Mouse (Mus musculus): ENCODE measurements around the gene 1810024B03Rik. TPM values are rescaled to one million over a fixed set of nuclear protein-coding genes. Genes with fewer than 3 reads are reported as not detected.
A peak's percentile ranks its signal among the peaks of the same experiment; 100 is the strongest.
"Not testable (repeated sequence)": the region's sequence is repeated elsewhere in the genome, so short reads cannot be mapped to it uniquely, and the experiment has no call there.

The 1810024B03Rik gene
- 1.1 to 3.4 TPM (median 2.5 TPM) in 3 replicates for total RNA-seq (2017)

DNA sequence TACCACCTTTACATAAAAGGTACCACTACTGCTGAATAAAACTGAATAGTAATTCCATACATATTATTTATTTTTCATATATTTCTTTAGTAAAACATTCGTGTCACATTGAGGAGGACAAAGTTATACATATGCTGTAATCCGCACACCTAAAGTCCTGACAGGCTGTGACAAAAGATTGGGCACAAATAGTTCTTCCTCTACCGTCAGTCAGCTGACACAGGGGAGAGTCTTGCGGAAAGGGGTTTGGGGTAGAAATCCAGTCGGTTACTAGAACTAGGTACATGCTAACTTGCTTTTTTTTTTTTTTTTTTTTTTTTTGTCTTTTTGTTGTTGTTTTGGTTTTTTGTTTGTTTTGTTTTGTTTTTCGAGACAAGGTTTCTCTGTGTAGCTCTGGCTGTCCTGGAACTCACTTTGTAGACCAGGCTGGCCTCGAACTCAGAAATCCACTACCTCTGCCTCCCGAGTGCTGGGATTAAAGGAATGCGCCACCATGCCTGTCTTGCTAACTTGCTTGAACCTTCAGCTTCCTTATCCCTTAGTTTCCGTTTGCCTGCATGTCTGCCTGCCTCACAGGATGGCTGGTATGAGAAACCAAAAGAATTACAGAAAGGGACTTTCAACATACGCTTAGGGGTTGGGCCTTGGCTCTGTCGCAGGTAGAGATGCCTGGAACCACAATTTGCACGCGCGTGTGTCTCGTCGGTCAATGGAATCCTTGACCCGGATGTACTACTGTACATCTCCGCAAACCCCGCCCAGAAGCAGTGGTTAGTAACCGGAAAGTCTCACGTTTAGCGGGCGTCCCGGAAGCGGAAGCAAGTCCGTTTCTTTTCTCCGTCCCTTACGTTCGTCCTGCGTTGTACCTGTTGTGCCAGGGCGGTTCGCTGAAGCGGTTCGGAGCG lies at the start of gene 1810024B03Rik, which contains the start of gene Snrnp200:
1810024B03Rik (minus strand) TSS at position 734 of the 905 bp plus-strand sequence.
Snrnp200 (plus strand) TSS at position 840 of the 905 bp plus-strand sequence.
- ATAC-seq (replicated peaks; ENCODE audit: insufficient number of reproducible peaks, low FRiP score, low TSS enrichment, poor library complexity, severe bottlenecking), result peak; percentile 99

DNA sequence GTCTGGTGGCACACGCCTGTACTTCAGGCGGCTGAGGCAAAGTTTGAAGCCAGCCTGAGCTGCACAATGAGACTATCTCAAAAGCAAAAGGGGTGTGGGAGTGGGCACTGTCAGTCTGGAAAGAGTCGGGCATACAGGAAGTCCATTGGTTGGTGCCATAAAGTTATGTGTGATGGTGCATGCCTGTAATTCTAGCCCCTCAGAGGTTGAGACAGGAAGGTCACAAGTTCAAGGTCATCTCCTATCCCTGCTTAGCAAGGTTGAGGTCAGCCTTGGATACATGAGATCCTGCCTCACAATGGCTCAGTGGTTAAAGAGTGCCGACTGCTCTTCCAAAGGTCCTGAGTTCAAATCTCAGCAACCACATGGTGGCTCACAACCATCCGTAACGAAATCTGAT lies 47.2 kb upstream of the 1810024B03Rik start:
- ATAC-seq (replicated peaks; ENCODE audit: insufficient number of reproducible peaks, low FRiP score, low TSS enrichment, poor library complexity, severe bottlenecking), result no peak

DNA sequence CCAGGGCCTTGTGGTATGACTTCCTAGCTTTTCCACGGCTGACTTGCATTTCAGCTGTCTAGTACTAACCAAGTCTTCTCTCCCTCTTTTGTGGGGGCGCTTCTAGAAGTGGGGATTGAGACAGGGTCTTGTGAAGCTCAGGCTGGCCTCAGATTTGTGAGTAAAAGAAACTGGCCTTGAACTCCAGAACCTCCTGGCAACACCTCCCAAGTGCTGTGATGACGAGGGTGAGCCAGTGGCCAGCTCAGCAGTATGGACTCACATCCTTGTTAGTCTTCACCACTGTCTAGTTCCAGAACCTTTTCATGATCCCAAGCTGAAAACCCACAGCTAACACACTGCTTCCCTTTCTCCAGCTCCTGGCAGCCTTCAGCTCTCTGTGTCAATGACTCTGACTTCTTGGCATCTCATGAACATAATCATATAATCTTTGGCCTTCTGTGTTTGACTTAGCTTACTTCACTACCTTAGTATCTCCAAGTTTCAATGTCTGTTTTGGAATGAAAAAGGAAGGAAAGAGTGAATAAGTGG lies 46.6 kb upstream of the 1810024B03Rik start:
- ATAC-seq (replicated peaks; ENCODE audit: insufficient number of reproducible peaks, low FRiP score, low TSS enrichment, poor library complexity, severe bottlenecking), result no peak

DNA sequence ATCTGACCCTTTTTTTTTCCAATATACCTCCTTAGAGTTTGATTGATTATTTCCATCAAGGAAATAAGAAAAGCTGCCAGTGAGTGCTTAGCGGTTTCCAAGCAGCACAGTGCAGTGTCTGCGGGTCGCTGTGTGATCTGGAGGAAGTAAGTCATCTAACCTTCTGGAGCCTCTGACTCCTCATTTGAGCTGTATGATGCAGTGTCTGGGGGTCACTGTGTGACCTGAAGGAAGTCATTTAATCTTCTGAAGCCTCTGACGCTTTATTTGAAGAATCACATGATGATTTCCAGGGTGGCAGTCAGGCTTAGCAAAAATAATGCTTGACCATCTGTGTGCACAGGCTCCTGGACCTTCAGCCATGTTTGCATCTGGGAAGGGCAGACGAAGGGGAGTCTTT lies 44.7 kb upstream of the 1810024B03Rik start:
- no peak for ATAC-seq (replicated peaks; ENCODE audit: insufficient number of reproducible peaks, low FRiP score, low TSS enrichment, poor library complexity, severe bottlenecking)

DNA sequence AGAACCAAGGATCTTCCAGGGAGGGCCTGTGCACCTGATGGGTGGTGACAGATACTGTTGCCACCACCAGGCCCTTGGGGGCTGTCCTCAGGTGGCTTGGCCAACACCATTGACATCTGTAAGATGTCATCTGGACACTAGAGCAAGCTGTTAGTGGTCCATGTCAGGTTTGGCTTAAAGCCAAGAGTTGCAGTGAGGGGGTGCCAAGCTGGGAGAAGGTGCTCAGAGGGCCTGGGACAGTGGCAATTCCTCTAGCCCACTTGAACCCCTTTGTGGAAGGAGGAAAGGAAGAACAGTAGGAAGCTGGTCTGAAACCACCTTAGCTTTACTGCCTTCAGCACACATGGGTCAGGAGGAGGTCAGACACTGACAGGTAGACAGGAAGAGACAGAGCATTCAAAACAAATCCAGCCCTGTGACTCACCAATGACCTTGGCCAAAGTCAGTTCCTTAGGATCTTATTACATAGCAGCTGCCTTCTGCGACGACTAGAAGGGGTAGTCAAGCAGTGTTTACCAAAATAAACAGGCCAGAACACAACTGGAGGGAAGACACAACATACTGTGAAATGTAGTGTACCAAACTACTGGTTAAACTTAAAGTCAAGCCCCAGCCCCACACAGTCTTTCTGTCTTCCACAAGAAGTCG lies 43.9 kb upstream of the 1810024B03Rik start:
- no peak for ATAC-seq (replicated peaks; ENCODE audit: insufficient number of reproducible peaks, low FRiP score, low TSS enrichment, poor library complexity, severe bottlenecking)

DNA sequence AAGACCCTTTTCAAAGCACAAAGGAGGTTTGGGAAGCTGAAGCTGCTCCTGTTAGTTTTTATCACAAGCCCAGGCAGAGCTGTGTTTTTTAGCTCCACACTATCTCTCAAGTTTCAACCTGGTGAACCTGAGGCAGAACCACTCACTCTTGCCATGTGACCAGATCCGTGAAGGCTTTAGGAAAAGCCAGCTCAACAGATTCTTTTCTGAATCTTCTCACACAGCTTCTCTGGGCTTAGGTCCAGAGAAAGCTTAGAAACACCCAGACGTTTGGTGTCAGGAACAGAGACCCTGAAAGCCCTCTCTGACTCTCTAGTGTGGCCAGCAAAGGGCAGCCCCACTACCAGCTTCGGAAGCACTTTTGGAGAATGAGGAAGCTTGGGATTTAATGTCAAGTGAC lies 43.4 kb upstream of the 1810024B03Rik start:
- ATAC-seq (replicated peaks; ENCODE audit: insufficient number of reproducible peaks, low FRiP score, low TSS enrichment, poor library complexity, severe bottlenecking), result no peak

DNA sequence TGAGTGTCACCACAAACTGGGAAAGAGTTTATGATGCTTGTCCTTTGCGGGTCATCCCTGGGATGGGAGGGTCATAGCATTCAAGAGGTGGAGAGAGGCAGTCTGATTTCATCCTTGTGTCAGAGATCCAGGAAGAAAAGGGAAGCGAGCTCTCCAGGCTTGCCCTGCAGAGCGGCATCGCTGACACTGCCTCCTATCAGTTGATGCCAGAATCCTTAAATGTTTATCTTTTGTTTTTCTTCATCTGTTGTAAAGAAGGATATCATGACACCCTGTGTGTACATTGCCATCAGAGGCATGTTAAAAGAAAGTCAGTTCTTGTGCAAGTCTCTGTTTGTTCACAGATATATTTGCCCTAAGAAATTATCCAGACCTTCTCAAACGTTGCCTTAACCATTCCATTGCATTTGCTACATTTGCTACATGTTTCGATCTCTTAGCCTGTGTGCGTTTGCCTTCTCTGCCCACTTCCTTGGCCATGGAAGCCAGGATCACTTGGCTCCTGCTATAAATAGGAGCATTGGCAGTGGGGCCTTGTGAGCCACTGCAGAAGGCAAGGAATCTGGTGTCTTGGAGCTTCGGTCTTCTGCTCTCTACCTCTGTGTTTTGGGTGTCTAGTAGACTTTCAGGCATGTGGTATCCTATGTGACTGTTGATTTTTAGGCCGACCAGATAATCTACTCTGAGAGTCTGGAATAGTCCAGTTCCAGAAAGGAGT lies 42.4 kb upstream of the 1810024B03Rik start:
- ATAC-seq (replicated peaks; ENCODE audit: insufficient number of reproducible peaks, low FRiP score, low TSS enrichment, poor library complexity, severe bottlenecking), result no peak

DNA sequence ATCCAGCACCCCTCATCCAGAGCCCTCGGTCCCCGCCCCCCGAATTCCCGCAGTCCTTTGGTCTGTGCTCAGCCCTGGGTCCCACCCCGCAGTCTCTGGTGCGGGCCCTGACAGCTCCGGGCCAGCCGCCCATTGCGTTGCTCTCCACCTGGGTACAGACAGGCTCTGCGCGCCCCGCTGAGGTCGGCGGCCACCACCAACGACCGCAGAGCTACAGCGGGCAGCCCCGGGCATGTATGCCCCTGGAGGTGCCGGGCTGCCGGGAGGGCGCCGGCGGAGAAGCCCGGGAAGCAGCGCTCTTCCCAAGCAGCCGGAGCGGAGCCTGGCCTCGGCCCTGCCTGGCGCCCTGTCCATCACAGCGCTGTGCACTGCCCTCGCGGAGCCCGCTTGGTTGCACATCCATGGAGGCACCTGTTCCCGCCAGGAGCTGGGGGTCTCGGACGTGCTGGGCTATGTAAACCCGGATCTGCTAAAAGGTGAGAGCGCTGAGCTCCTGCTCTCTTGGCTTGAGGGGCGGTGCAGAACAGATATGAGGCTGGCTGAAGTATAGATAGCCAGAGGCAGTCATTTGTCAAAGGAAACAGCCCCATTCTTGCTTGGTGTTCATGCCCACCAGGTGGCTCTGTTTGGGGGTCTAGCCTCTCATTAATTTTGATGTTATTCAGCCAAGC lies 40.4 kb upstream of the 1810024B03Rik start:
- ATAC-seq (replicated peaks; ENCODE audit: insufficient number of reproducible peaks, low FRiP score, low TSS enrichment, poor library complexity, severe bottlenecking), result no peak

DNA sequence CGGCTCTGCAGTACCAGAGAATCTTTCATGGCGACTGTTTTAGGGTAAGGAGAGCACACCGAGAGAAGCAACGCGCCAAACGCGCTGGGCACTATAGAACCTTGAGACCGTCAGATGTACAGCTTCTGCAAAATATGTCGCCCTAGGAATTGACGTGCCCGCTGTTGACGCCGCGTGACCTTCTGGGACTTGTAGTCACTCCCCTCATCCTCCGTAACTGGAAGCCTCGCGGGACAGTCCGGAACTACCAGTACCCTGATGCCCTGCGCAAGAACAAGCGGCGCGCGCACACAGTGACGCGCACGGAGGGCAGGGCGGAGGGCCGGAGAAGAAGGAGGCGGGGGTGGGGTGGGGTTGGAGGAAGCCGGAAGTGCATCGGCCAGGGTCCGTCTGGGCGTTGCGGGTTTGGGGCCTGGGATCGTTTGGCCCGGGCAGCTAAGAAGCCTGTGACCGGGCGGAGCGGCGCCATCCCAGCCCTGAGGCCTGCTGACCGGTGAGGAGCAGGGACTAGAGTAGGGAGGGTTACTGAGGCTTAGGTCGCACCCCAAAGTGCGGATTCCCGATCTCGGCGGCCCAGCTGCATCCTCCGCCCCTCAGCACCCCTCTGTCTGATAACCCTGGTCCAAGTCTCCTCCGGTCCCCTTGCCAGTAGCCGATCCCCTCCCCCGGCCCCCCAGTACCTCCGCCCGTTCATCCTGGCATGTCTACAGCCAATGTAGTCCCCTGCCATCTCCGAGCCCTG lies 39.7 kb upstream of the 1810024B03Rik start, which contains the start of the genes Ciao1 and Tmem127:
Ciao1 (minus strand) TSS at position 225 of the 742 bp plus-strand sequence.
Tmem127 (plus strand) TSS at position 317 of the 742 bp plus-strand sequence.
- peak; percentile 96 for ATAC-seq (replicated peaks; ENCODE audit: insufficient number of reproducible peaks, low FRiP score, low TSS enrichment, poor library complexity, severe bottlenecking)

DNA sequence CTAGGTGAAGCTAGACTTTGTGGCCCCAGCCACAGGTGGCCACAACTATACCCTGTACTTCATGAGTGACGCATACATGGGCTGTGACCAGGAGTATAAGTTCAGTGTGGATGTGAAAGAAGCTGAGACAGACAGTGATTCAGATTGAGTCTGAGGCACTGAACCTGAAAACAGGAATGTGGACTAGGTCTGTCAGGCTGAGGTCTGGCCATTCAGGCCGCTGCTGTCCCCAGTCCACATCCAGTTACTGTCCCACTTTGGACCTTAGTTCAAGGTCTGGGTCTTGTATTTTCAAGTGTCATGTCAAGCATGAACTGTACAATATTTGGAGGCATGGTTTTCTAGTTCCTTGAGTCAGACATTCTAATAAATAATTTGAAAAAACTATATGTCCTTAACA lies 32.0 kb upstream of the 1810024B03Rik start:
- ATAC-seq (replicated peaks; ENCODE audit: insufficient number of reproducible peaks, low FRiP score, low TSS enrichment, poor library complexity, severe bottlenecking), result no peak

DNA sequence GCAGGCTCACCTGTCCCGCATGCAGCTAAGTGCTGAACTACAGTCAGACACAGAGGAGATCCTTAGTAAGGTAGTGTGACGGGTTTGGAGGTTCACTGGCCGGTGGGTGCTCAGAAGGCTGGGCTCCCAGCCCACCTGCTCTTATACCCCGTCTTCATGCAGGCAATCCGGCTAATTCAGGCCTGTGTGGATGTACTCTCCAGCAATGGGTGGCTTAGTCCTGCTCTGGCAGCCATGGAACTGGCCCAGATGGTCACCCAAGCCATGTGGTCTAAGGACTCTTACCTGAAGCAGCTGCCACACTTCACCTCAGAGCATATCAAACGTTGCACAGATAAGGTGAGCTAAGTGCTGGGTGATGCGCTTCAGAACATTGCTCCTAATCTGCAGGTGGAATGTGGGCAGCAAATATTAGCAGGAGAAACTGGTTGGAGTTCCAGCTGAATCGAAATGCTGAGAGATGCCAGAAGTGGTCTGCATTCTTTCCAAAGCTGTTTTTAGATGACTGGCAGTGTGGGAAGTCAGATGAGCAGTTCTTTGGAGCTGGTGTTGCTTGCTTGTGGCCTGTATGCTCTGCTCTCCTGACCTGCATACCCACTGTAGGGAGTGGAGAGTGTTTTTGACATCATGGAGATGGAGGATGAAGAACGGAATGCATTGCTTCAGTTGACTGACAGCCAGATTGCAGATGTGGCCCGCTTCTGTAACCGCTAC lies 30.0 kb upstream of the 1810024B03Rik start:
- no peak for ATAC-seq (replicated peaks; ENCODE audit: insufficient number of reproducible peaks, low FRiP score, low TSS enrichment, poor library complexity, severe bottlenecking)

DNA sequence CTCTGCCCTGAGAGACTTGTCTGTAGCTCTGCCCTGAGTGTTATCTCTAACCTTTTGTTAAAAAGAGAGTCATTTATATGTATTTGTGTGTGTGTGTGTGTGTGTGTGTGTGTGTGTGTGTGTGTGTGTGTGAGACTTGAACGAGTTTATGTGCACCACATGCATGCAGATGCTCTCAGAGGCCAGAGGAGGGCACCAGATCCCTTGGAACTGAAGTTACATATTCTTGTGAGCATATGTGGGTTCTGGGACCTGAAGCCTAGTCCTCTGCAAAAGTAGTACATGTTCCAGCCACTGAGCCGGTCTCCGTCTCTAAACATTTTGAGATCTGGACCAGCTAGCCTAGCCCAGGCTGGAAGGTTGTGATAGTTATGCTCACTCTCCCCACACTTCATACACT lies 17.2 kb upstream of the 1810024B03Rik start:
- ATAC-seq (replicated peaks; ENCODE audit: insufficient number of reproducible peaks, low FRiP score, low TSS enrichment, poor library complexity, severe bottlenecking), result no peak

DNA sequence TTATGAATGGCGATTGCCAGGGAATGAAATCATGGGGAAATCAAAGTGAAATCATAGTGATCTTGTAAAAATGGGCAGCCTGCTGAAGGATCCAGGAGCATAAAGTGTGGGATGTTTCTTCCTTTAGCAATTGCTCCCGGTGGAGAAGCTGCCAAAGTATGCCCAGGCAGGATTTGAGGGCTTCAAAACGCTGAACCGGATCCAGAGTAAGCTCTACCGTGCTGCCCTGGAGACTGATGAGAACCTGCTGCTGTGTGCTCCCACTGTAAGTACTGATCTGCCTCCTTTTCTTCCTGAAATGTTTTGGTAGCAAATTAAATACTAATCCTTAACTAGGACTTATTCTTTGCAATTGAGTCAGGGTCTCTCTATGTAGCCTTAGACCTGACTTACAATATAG lies 9.7 kb upstream of the 1810024B03Rik start:
- no peak for ATAC-seq (replicated peaks; ENCODE audit: insufficient number of reproducible peaks, low FRiP score, low TSS enrichment, poor library complexity, severe bottlenecking)

DNA sequence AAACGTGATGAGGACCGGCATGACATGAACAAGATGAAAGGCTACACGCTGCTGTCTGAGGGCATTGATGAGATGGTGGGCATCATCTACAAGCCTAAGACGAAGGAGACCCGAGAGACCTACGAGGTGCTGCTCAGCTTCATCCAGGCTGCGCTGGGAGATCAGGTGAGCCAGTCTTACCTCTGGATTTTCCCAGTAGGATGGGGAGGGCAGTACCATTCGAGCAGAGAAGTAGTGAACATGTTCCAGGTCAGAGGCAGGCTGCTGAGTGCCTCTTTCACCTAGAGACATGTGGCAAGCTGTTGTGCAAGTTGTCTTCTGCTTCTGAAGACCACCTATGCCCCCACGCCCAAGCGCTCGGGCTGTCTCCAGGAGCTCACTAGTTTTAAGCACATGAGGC lies 2.6 kb upstream of the 1810024B03Rik start:
- ATAC-seq (replicated peaks; ENCODE audit: insufficient number of reproducible peaks, low FRiP score, low TSS enrichment, poor library complexity, severe bottlenecking), result no peak

DNA sequence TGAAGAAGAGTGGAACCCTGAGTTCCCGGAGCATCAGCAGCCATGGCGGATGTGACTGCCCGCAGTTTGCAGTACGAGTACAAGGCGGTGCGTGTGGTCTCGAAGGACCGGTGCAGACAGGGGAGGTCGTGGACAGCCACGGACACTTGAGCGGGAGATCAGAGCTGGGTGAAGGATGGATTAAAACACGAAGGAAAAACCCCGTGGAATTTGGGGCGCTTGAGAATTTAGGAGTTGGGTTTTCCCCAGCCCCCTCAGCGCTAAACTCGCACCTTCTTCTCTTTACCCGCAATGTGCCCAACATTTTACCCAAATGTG lies 331 bp upstream of the 1810024B03Rik start:
- ATAC-seq (replicated peaks; ENCODE audit: insufficient number of reproducible peaks, low FRiP score, low TSS enrichment, poor library complexity, severe bottlenecking), result no peak

DNA sequence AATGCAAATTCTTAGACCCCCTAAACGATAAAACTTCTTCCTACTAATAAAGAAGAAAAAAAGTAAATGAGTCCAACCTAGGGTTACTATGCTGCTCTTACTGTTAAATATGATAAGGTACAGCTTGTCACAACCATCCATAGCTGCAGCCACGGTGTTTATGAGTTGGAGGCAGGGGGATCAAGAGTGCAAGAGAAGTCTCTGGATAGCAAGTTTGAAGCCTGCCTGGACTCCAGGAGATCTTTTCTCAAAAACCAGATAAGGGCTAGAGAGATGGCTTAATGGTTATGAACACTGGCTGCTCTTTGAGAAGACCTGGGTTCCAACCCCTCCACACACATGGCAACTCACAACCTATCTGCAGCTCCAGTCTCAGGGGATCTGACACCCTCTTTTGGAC lies 1.2 kb downstream of the 1810024B03Rik start:
- no peak for ATAC-seq (replicated peaks; ENCODE audit: insufficient number of reproducible peaks, low FRiP score, low TSS enrichment, poor library complexity, severe bottlenecking)

DNA sequence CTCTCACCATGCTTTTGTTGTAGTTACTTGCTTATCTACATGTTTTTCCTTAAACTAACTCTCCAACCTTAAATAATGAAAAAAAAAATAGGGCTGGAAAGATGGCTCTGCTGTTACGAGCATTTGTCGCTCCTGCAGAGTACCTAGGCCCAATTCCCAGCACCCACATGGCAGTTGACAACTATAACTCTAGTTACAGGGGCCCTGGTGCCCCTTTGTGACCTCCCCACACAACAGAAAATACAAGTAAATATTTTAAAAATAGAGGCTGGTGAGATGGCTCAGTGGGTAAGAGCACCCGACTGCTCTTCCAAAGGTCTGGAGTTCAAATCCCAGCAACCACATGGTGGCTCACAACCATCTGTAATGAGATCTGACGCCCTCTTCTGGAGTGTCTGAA lies 2.1 kb downstream of the 1810024B03Rik start:
- not testable (repeated sequence) for ATAC-seq (replicated peaks; ENCODE audit: insufficient number of reproducible peaks, low FRiP score, low TSS enrichment, poor library complexity, severe bottlenecking)
